Mouse (Mus musculus): ENCODE measurements around the gene Olfr1392.

Olfr1392 gene

GRCm38 (mm10) chr11:49322442-49322841 lies 37.4 kb downstream of the Olfr1392 start, which contains the start of gene Olfr1391:
TSS of gene Olfr1391 (plus strand) at chr11:49322742.
- no peak for DNase-seq (ENCODE audit: low spot score in 2 of 2)

- no peak for DNase-seq (ENCODE audit: low spot score in 2 of 2)
Measured at GRCm38 (mm10) chr11:49326726-49327125, 41.6 kb downstream of the Olfr1392 start.

- no peak for DNase-seq (ENCODE audit: low spot score in 2 of 2)
Measured at GRCm38 (mm10) chr11:49329686-49330085, 44.6 kb downstream of the Olfr1392 start.

GRCm38 (mm10) chr11:49334888-49335287 lies 49.8 kb downstream of the Olfr1392 start, which contains the start of gene Olfr1390:
TSS of gene Olfr1390 (plus strand) at chr11:49335188.
- DNase-seq (ENCODE audit: low spot score in 2 of 2): no peak

GRCm38 (mm10) chr11:49337150-49337832 lies 52.2 kb downstream of the Olfr1392 start:
- no peak for DNase-seq (ENCODE audit: low spot score in 2 of 2)

Data from spleen, postnatal 14 days (tissue).